Mouse (Mus musculus) midbrain, embryonic 16.5 days (tissue): Measurements from ENCODE around the gene Olfr354. TPM values are rescaled to one million over a fixed set of nuclear protein-coding genes. Genes with fewer than 3 reads are reported as not detected.

Source experiments
- ATAC-seq: fragments of 200-750 bp; cut with Nextera tagmentation; 2 replicates; pipeline ENCODE4 v1.8.0; 2017; ENCODE audit warnings: moderate TSS enrichment
- H3K27ac ChIP-seq: fragments of 300-500 bp; sonication (generic); 2 replicates; pipeline ENCODE4 v1.5.1; 2014; ENCODE audit warnings: mild to moderate bottlenecking, low read length, mixed read lengths
- H3K27me3 ChIP-seq: fragments of 300-500 bp; sonication (generic); 2 replicates; pipeline ENCODE4 v1.6.1; 2014; ENCODE audit warnings: low read depth, low read length, mixed read lengths; ENCODE audit not compliant: control insufficient read depth, insufficient read depth
- H3K36me3 ChIP-seq: fragments of 300-500 bp; sonication (generic); 2 replicates; pipeline ENCODE4 v1.6.1; 2014; ENCODE audit warnings: mild to moderate bottlenecking, low read length, moderate library complexity, mixed read lengths; ENCODE audit not compliant: control insufficient read depth, insufficient read depth
- H3K4me1 ChIP-seq: fragments of 300-500 bp; sonication (generic); 2 replicates; pipeline ENCODE4 v1.6.1; 2014; ENCODE audit warnings: mild to moderate bottlenecking, low read length, mixed read lengths; ENCODE audit not compliant: control insufficient read depth, insufficient read depth
- H3K4me2 ChIP-seq: fragments of 300-500 bp; sonication (generic); 2 replicates; pipeline ENCODE4 v1.6.1; 2014; ENCODE audit warnings: mild to moderate bottlenecking, low read length, mixed read lengths
- H3K4me3 ChIP-seq: fragments of 300-500 bp; sonication (generic); 2 replicates; pipeline ENCODE4 v1.5.1; 2014; ENCODE audit warnings: low read depth, mild to moderate bottlenecking, low read length, moderate library complexity, mixed read lengths
- H3K9ac ChIP-seq: fragments of 300-500 bp; sonication (generic); 2 replicates; pipeline ENCODE4 v1.6.1; 2014; ENCODE audit warnings: low read depth, low read length, mixed read lengths
- H3K9me3 ChIP-seq: fragments of 300-500 bp; sonication (generic); replicated peaks from 2 replicates; pipeline ENCODE4 v1.6.1; 2014; ENCODE audit warnings: mild to moderate bottlenecking, low read length, mixed read lengths; ENCODE audit not compliant: control insufficient read depth, poor library complexity, severe bottlenecking
- WGBS: fragments of 180-500 bp; shearing (Covaris S2); extraction: QIAGEN DNeasy Blood & Tissue Kit; methylation state at CpG from one replicate; pipeline ENCODE4 v1.1.7; 2014; 5-methylcytosine and 5-hydroxymethylcytosine counted together
- polyA plus RNA-seq: library from polyadenylated mRNA; unstranded; fragments of >200 nt; fragmentation: Nextera tagmentation; extraction: Ambion mirVana; gene quantifications from 2 replicates; pipeline ENCODE4 v1.2.1, GENCODE M21; 2015

The Olfr354 gene
- not detected in 2 replicates for polyA plus RNA-seq

DNA sequence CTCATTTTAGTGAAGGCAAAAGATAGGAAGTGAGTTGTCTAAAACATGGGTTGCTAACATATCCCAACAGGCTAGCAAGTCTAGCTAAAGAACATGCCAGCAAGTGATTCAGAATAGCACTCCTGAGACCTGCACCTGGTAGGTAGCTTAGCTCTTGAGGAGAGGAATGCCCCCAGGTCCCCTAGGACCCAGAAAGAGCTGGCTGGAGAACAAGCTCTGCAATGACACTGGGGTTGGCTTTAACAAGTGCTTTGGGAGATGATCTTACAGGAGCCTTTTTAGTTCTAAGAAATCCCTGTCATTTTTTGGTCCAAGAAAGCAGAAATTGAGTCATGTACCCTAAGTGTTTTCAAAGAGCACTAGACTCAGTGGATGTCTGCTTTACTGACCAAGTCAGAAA is at the start of gene Olfr354:
Gene Olfr354 (plus strand): TSS at position 301 of the 400 bp plus-strand sequence.
- Histone ChIP-seq H3K4me3 (no peak within 1 kb of the TSS), H3K9ac (no peak within 1 kb of the TSS), H3K9me3 (peaks cover 5% of the 10 kb centered on the region; the same call in 1 of the 2 replicates), H3K27ac (no peak within 1 kb of the TSS), H3K4me1 (no peaks in the 10 kb centered on the region), H3K4me2 (no peak within 1 kb of the TSS), H3K27me3 (no peaks in the 10 kb centered on the region), H3K36me3 (no peaks in the 10 kb centered on the region)
- ATAC-seq, result no peak

- Histone ChIP-seq H3K9ac (no peak within 1 kb of the TSS), H3K27me3 (no peaks in the 10 kb centered on the region), H3K4me3 (no peak within 1 kb of the TSS), H3K9me3 (peaks cover 15% of the 10 kb centered on the region), H3K4me1 (no peaks in the 10 kb centered on the region), H3K27ac (no peak within 1 kb of the TSS), H3K4me2 (no peak within 1 kb of the TSS), H3K36me3 (no peaks in the 10 kb centered on the region)
- 82% methylated on average over 1 of the region's 1 CpGs for WGBS
- ATAC-seq, result no peak
Observed at GRCm38 (mm10) chr2:36862560-36862959, 42.9 kb upstream of the Olfr354 start, which contains the start of gene Olfr351. Olfr351 (minus strand) TSS chr2:36862660.

DNA sequence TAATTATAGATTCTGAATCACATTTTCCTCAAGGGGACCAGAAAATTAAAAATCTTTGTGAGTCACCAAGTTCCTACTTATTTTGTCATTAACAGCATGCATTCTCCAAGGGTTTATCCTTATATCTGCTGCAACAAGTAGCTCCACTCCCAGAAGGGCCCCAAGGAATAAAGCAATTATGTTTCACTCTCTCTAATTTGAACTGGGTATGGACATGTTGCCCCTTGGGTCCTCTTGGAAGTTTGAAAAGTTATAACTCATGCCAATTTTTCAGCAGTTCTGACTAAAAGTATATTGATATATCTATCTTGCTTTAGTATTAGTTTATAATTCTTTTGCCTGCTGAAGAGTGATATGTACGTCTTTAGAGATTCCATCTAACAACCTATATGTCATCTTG is 37.3 kb upstream of the Olfr354 start, which contains the start of gene Olfr352:
Gene Olfr352 (plus strand): TSS at position 301 of the 400 bp plus-strand sequence.
- 88% methylated on average over 1 of the region's 1 CpGs for WGBS
- H3K4me2 ChIP-seq, result no peak within 1 kb of the TSS
- H3K9me3 ChIP-seq, result peaks cover 15% of the 10 kb centered on the region
- no peaks in the 10 kb centered on the region for H3K4me1 ChIP-seq
- no peak within 1 kb of the TSS for H3K9ac ChIP-seq
- H3K27me3 ChIP-seq, result no peaks in the 10 kb centered on the region
- ATAC-seq, result no peak
- no peak within 1 kb of the TSS for H3K27ac ChIP-seq
- H3K36me3 ChIP-seq, result no peaks in the 10 kb centered on the region
- H3K4me3 ChIP-seq, result no peak within 1 kb of the TSS

DNA sequence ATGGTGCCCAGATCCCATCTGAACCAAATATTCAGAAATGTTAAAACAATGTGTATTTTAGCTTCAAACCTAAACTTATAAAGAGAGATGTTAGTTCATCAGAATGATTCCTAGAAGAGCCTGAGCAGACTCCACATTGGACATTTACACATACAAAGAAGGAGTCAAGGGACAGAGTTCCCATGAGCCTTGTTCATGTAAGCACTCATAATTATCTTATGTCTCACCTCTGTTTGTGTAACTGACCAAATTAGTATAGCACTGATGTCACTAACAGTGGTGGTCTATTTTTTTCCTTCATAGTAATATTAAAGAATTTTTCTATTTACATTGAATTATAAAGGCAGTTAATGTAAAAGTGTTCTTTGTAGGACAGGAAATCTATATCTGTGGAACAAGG is 12.6 kb upstream of the Olfr354 start, which contains the start of gene Olfr353:
Gene Olfr353 (minus strand): TSS at position 101 of the 400 bp plus-strand sequence.
- Histone ChIP-seq H3K27ac (no peak within 1 kb of the TSS), H3K9me3 (peaks cover 16% of the 10 kb centered on the region), H3K4me2 (no peak within 1 kb of the TSS), H3K36me3 (no peaks in the 10 kb centered on the region), H3K27me3 (no peaks in the 10 kb centered on the region), H3K4me3 (no peak within 1 kb of the TSS), H3K4me1 (no peaks in the 10 kb centered on the region), H3K9ac (no peak within 1 kb of the TSS)
- no peak for ATAC-seq

DNA sequence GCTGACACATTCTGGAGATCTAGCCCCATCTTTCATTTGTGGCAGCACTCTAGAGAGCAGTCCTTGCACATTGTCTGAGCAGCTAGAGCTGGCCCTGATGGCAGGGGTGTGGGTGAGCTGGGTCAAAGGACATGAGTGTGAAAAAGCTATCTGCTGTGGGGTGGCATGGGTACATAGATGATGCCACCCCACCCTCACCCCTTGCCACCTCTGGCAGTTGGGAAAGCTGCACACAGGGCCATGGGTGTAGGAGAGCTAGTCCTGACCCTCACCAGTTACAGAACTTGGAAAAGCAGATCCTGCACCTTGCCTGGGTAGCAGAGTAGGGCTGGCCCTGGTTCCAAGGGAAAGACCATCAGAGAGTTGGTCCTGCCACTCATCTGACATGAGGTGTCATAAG is 8.4 kb upstream of the Olfr354 start:
- peaks cover 12% of the 10 kb centered on the region for H3K9me3 ChIP-seq
- ATAC-seq, result no peak

DNA sequence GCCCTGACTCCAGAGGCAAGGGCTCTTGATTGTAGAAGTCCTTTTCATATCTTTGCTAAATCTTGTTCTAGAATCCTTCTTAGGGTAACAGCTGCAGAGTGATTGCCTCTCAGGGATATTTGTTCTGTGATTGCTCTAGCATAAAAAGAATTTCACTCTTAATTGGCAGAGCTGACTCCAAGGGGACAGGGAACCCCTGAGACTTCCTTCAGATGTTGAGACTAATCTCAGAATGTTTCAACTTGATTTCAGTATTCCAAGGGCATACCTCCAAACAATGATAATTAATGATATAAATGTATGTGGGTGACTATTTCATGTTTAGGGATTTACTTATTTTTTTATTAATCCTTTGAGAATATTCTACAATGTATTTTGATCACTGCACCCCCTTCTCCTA is 23.3 kb downstream of the Olfr354 start, which contains the start of gene Olfr355:
Gene Olfr355 (minus strand): TSS at position 101 of the 400 bp plus-strand sequence.
- no peak for ATAC-seq
- Histone ChIP-seq H3K9me3 (peaks cover 1% of the 10 kb centered on the region), H3K27me3 (no peaks in the 10 kb centered on the region), H3K4me2 (no peak within 1 kb of the TSS), H3K4me1 (no peaks in the 10 kb centered on the region), H3K27ac (no peak within 1 kb of the TSS), H3K4me3 (no peak within 1 kb of the TSS), H3K9ac (no peak within 1 kb of the TSS), H3K36me3 (no peaks in the 10 kb centered on the region)

More for the DNA sequence above, 8.4 kb upstream of the Olfr354 start:
- no peaks in the 10 kb centered on the region for H3K4me1 ChIP-seq
- H3K4me2 ChIP-seq, result no peak overlapping the region
- H3K27me3 ChIP-seq, result no peaks in the 10 kb centered on the region
- H3K27ac ChIP-seq, result no peak overlapping the region
- no peak overlapping the region for H3K9ac ChIP-seq
- H3K4me3 ChIP-seq, result no peak overlapping the region
- no peaks in the 10 kb centered on the region for H3K36me3 ChIP-seq

DNA sequence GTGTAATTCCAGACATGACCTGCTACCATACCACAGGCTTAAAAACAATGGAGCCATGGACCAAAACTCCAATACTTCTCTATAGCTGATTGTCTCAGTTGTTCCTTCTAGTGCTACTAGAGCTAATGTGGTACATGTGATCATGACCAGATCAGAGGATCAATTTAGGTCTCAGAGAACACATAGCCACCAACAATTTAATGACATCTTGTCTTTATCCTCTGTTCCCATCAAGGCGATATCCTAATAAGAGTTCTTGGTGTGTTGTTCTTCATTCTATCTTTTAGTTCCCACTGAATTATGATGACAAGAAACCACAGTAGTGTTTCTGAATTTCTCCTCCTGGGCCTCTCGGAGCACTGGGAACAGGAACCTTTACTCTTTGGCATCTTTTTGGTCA is 31.3 kb downstream of the Olfr354 start, which contains the start of gene Olfr356:
Gene Olfr356 (plus strand): TSS at position 301 of the 400 bp plus-strand sequence.
- ATAC-seq, result no peak
- Histone ChIP-seq H3K4me2 (no peak within 1 kb of the TSS), H3K27ac (no peak within 1 kb of the TSS), H3K36me3 (no peaks in the 10 kb centered on the region), H3K4me1 (no peaks in the 10 kb centered on the region), H3K9me3 (no peaks in the 10 kb centered on the region; the same call in none of the 2 replicates), H3K27me3 (no peaks in the 10 kb centered on the region), H3K9ac (no peak within 1 kb of the TSS), H3K4me3 (no peak within 1 kb of the TSS)
- WGBS, result 82% methylated on average over 2 of the region's 2 CpGs

Other genes with a start within 250 kb of the Olfr354 start
- not detected in 2 replicates for gene Olfr346, start 219.9 kb upstream of the Olfr354 start, polyA plus RNA-seq
- not detected in 2 replicates for gene Olfr347, start 173.8 kb upstream of the Olfr354 start, polyA plus RNA-seq
- not detected in 2 replicates for gene Olfr348, start 121.4 kb upstream of the Olfr354 start, polyA plus RNA-seq
- gene Olfr50, start 115.1 kb upstream of the Olfr354 start, polyA plus RNA-seq, result not detected in 2 replicates
- gene Olfr3, start 88.6 kb upstream of the Olfr354 start, polyA plus RNA-seq, result not detected in 2 replicates
- gene Olfr350, start 59.4 kb upstream of the Olfr354 start, polyA plus RNA-seq, result not detected in 2 replicates
- not detected in 2 replicates for gene Olfr351, start 43.0 kb upstream of the Olfr354 start, polyA plus RNA-seq
- not detected in 2 replicates for gene Olfr352, start 37.2 kb upstream of the Olfr354 start, polyA plus RNA-seq
- gene Olfr353, start 12.7 kb upstream of the Olfr354 start, polyA plus RNA-seq, result not detected in 2 replicates
- gene Olfr355, start 23.2 kb downstream of the Olfr354 start, polyA plus RNA-seq, result not detected in 2 replicates
- not detected in 2 replicates for gene Olfr356, start 31.4 kb downstream of the Olfr354 start, polyA plus RNA-seq
- gene Olfr357, start 88.1 kb downstream of the Olfr354 start, polyA plus RNA-seq, result not detected in 2 replicates
- not detected in 2 replicates for gene Olfr358, start 103.7 kb downstream of the Olfr354 start, polyA plus RNA-seq
- not detected in 2 replicates for gene Olfr360, start 160.1 kb downstream of the Olfr354 start, polyA plus RNA-seq
- gene Olfr361, start 183.6 kb downstream of the Olfr354 start, polyA plus RNA-seq, result not detected in 2 replicates
- gene Olfr362, start 212.2 kb downstream of the Olfr354 start, polyA plus RNA-seq, result not detected in 2 replicates
- gene Olfr364-ps1, start 233.6 kb downstream of the Olfr354 start, polyA plus RNA-seq, result not detected in 2 replicates